Mouse (Mus musculus) right cerebral cortex, postnatal 10 days (tissue): ENCODE data around the gene Olfr382.
"Not testable (repeated sequence)": the region's sequence is repeated elsewhere in the genome, so short reads cannot be mapped to it uniquely, and the experiment has no call there.

ENCODE experiments used
- DNase-seq, 2 experiments: peaks; one replicate each; pipeline ENCODE4 v3.0.0; 2021; ENCODE audit warnings: low spot score in 2 of 2

The Olfr382 gene

DNA sequence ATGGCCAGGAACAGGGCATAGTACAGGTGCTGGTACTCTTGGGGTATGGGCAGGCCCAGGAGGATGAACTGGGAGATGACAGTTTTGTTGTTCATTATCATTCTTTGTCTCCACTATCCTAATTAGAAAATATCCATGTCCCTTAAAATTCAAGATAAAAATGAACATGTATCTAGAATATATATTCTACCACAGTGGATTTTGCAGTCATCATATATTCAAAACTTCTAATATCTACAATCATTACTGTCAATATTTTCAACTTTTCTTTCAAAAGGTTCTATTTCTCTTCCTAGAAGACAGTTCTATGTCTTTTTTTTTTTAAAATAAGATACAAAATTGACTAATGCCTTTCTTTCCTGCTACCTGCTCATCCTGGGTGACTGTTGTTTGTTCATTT is at the start of gene Olfr382:
Gene Olfr382 (minus strand): TSS at position 101 of the 400 bp plus-strand sequence.
- DNase-seq, result no peak

DNA sequence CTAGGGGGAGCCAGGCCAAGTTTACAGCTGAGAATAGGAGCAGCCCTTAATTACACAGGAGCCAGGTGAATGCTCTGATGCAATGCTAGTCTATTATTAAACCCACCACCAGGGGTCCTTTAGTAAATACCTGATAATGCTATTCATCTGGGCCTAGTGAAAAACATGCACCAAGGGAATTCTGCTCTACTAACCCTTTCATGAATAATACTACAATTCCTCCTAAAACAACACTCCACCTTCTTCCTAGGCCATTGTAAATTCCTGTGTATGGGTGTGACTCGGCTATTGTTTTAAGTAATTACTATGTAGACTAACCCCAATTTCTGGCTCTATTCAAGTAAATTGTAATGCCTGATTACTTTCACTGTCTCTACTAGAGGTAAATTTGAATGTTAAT is 12.0 kb upstream of the Olfr382 start:
- not testable (repeated sequence) for DNase-seq

DNA sequence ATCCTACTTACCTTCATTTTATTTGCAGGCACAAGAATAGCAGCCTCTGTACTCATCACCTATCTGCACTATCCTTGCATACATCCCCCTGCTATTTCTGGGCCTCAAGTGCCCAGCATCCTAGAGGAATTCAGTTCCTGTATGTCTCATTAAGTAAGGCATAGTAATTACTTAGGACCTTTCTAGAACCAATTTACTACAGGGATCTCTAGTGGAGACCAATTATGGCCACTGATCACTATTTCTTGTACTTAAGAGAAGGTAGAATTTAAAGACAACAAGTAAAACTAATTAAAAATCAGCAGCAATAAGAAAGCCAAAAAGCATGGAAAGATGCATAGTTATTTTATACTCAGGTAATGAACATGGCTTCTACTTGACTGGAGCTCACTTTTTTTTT is 25.5 kb downstream of the Olfr382 start, which contains the start of gene Olfr381:
Gene Olfr381 (minus strand): TSS at position 101 of the 400 bp plus-strand sequence.
- DNase-seq, result no peak
